Mouse (Mus musculus) lung, postnatal 0 days (tissue): ENCODE measurements around the gene Ctnna2.

Source experiments
- CTCF ChIP-seq: IDR thresholded peaks from 2 replicates; pipeline ENCODE4 v1.5.1; 2016; ENCODE audit warnings: antibody characterized with exemption, mild to moderate bottlenecking
- EP300 ChIP-seq: IDR thresholded peaks from 2 replicates; pipeline ENCODE4 v1.6.1; 2016; ENCODE audit warnings: antibody characterized with exemption, mild to moderate bottlenecking, control low read depth

- TF ChIP-seq CTCF (no peak), EP300 (no peak)
These were observed 966.3 kb downstream of the Ctnna2 start for GRCm38 (mm10) chr6:77013194-77013593.
